Mouse (Mus musculus) heart, adult 2 months (tissue): Measurements from ENCODE around the gene Vwa1. TPM values are rescaled to one million over a fixed set of nuclear protein-coding genes. Genes with fewer than 3 reads are reported as not detected.
A peak's percentile ranks its signal among the peaks of the same experiment; 100 is the strongest.

Experiments
- DNase-seq, 2 experiments: peaks; one replicate each; pipeline ENCODE4 v3.0.0; 2021
- H3K27ac ChIP-seq: fragments of 200-600 bp; 2 replicates; pipeline ENCODE4 v1.8.1; 2022
- H3K27me3 ChIP-seq: fragments of 200-500 bp; 2 replicates; pipeline ENCODE4 v1.6.1; 2012; ENCODE audit warnings: mild to moderate bottlenecking, low read length, inconsistent platforms, mixed read lengths; ENCODE audit not compliant: control insufficient read depth, insufficient read depth
- H3K36me3 ChIP-seq: fragments of 200-500 bp; 2 replicates; pipeline ENCODE4 v1.6.1; 2012; ENCODE audit warnings: low read length, inconsistent platforms; ENCODE audit not compliant: control insufficient read depth, insufficient read depth
- H3K4me1 ChIP-seq: fragments of 200-500 bp; 2 replicates; pipeline ENCODE4 v1.6.1; 2011; ENCODE audit warnings: low read length; ENCODE audit not compliant: control insufficient read depth, insufficient read depth
- H3K4me3 ChIP-seq: fragments of 200-600 bp; 2 replicates; pipeline ENCODE4 v1.8.1; 2022
- H3K79me2 ChIP-seq: fragments of 200-500 bp; replicated peaks from 2 replicates; pipeline ENCODE4 v1.6.1; 2012; ENCODE audit warnings: mild to moderate bottlenecking, inconsistent platforms, low read length, moderate library complexity, mixed read lengths; ENCODE audit not compliant: control insufficient read depth, insufficient read depth
- H3K9ac ChIP-seq: fragments of 200-500 bp; 2 replicates; pipeline ENCODE4 v1.6.1; 2012; ENCODE audit warnings: low read depth, mild to moderate bottlenecking, control low read depth, inconsistent platforms, low read length, mixed read lengths
- CTCF ChIP-seq: fragments of 200-600 bp; IDR thresholded peaks from 2 replicates; pipeline ENCODE4 v1.8.1; 2022; ENCODE audit warnings: antibody characterized with exemption, mild to moderate bottlenecking, moderate library complexity
- EP300 ChIP-seq: fragments of 200-500 bp; IDR thresholded peaks from 2 replicates; pipeline ENCODE4 v1.6.1; 2011; ENCODE audit warnings: low read depth, low read length, control low read depth; ENCODE audit not compliant: insufficient read depth
- POLR2A ChIP-seq: fragments of 200-500 bp; IDR thresholded peaks from 2 replicates; pipeline ENCODE4 v1.6.1; 2011; ENCODE audit warnings: mild to moderate bottlenecking, low read depth, low read length, control low read depth; ENCODE audit not compliant: insufficient read depth
- WGBS: fragments of 180-500 bp; shearing (Covaris S2); methylation state at CpG from one replicate; pipeline ENCODE4 v1.1.7; 2018; 5-methylcytosine and 5-hydroxymethylcytosine counted together
- intact Hi-C: fragments of 180-260 bp; cut with DNase I; formaldehyde crosslinking; loops from one replicate; pipeline ENCODE4 v1.15.1; 2025
- polyA plus RNA-seq: library from polyadenylated mRNA; depleted of rRNA; stranded (reverse); fragments of >200 nt; gene quantifications from 2 replicates; pipeline ENCODE4 v1.2.3, GENCODE M21; 2012
- total RNA-seq, 2 experiments: library from RNA; stranded (reverse); gene quantifications; 2 replicates each; pipeline ENCODE4 v1.2.3; 2021

The Vwa1 gene
- total and polyA plus RNA-seq, 3 experiments: 6.4 to 14.4 (median 9.8) TPM

DNA sequence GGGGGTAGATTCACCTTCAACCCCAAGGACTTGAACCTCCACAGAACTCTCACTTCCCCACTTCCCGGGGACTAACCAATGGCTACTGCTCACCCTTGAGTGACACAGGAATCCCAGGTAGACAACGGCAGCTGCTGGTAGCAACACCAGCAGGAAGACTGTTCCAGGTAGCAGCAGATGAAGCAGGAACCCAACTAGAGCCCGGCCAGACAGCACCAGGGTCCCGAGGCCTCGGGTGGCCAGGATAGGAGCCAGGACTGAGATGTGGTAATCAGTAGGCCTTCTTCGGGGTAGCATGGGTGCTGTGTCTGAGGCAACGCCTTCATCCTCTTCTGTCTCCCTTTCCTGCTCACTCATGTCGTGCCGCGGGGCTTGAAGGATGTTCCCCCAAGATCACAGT is 10.7 kb upstream of the Vwa1 start:
- DNase-seq: no peak
- Histone ChIP-seq H3K4me3 (no peak overlapping the region), H3K9ac (no peak overlapping the region)

GRCm38 (mm10) chr4:155784081-155784701 is 9.7 kb upstream of the Vwa1 start:
- Histone ChIP-seq H3K36me3 (no peaks in the 10 kb centered on the region), H3K4me3 (peak overlapping the region; percentile 60), H3K27me3 (no peaks in the 10 kb centered on the region), H3K27ac (peak overlapping the region; percentile 97), H3K79me2 (no peaks in the 10 kb centered on the region), H3K4me1 (peaks cover 13% of the 10 kb centered on the region), H3K9ac (peak overlapping the region; percentile 90)
- TF ChIP-seq POLR2A (peak; percentile 69), CTCF (peak; percentile 93), EP300 (peak; percentile 64; the same call in 1 of the 2 replicates)
- WGBS: under 1% methylated on average over 52 of the region's 52 CpGs
- peak; percentile 88 to 90 for DNase-seq
- intact Hi-C loops: loop anchor here (1.0 to 2.0 kb wide), 2 partner anchors 14 to 19 kb away; partner anchors contain the start of gene Mrpl20

More for the DNA sequence above, 10.7 kb upstream of the Vwa1 start:
- TF ChIP-seq CTCF (no peak), EP300 (no peak), POLR2A (no peak)
- H3K79me2 ChIP-seq: no peaks in the 10 kb centered on the region
- no peak overlapping the region for H3K27ac ChIP-seq
- peaks cover 10% of the 10 kb centered on the region for H3K4me1 ChIP-seq
- intact Hi-C loops: loop anchor here (2.0 kb wide), 1 partner anchor 18 kb away; the partner anchor contains the start of gene Mrpl20
- no peaks in the 10 kb centered on the region for H3K36me3 ChIP-seq
- no peaks in the 10 kb centered on the region for H3K27me3 ChIP-seq
- 83% methylated on average over 10 of the region's 10 CpGs for WGBS

- H3K36me3 ChIP-seq: no peaks in the 10 kb centered on the region
- peak overlapping the region; percentile 60 for H3K4me3 ChIP-seq
- H3K79me2 ChIP-seq: no peaks in the 10 kb centered on the region
- peaks cover 13% of the 10 kb centered on the region for H3K4me1 ChIP-seq
- WGBS: 26% methylated on average over 16 of the region's 16 CpGs
- TF ChIP-seq CTCF (no peak), EP300 (no peak), POLR2A (no peak)
- no peak for DNase-seq
- peak overlapping the region; percentile 90 for H3K9ac ChIP-seq
- peak overlapping the region; percentile 97 for H3K27ac ChIP-seq
- no peaks in the 10 kb centered on the region for H3K27me3 ChIP-seq
- intact Hi-C loops: loop anchor here (1.0 to 2.0 kb wide), 3 partner anchors 13 to 301 kb away; partner anchors contain the start of gene Mrpl20
Observed at GRCm38 (mm10) chr4:155783486-155784080, 9.1 kb upstream of the Vwa1 start.

GRCm38 (mm10) chr4:155780895-155781294 is 6.4 kb upstream of the Vwa1 start:
- H3K27ac ChIP-seq: peak overlapping the region; percentile 75
- DNase-seq: peak; percentile 82 to 88
- no peaks in the 10 kb centered on the region for H3K36me3 ChIP-seq
- 10% methylated on average over 6 of the region's 6 CpGs for WGBS
- peaks cover 24% of the 10 kb centered on the region for H3K4me1 ChIP-seq
- H3K9ac ChIP-seq: 0 out of 2 replicates have a peak overlapping the region, but pooled peaks have one; percentile 14
- intact Hi-C loops: no loop called here
- no peaks in the 10 kb centered on the region for H3K79me2 ChIP-seq
- no peaks in the 10 kb centered on the region for H3K27me3 ChIP-seq
- no peak overlapping the region for H3K4me3 ChIP-seq
- peak; percentile 85 for TF ChIP-seq EP300
- TF ChIP-seq CTCF: no peak
- peak; percentile 49; the same call in 1 of the 2 replicates for TF ChIP-seq POLR2A

DNA sequence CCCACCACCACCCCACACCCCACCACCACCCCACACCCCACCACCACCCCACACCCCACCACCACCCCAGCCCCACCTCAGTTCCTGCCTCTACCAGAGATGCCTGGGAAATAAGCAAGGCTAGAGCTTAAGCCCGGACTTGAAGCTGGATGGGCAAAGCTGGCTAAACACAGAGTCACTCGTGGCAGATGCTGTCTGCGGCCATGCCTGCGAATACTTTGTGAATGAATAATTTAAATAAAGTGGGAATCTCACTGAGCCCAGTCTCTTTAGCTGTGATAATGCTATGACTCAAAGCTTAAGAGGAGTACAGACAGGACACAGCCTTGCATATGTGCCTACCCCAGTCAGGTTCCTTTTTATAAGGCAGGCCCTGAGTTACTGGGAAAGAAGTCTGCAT is 5.0 kb upstream of the Vwa1 start:
- Histone ChIP-seq H3K9ac (no peak overlapping the region), H3K4me3 (no peak overlapping the region), H3K27me3 (no peaks in the 10 kb centered on the region), H3K36me3 (no peaks in the 10 kb centered on the region), H3K79me2 (no peaks in the 10 kb centered on the region), H3K4me1 (peaks cover 32% of the 10 kb centered on the region), H3K27ac (peak overlapping the region; percentile 47)
- no peak for DNase-seq
- TF ChIP-seq EP300 (no peak), CTCF (no peak)
- intact Hi-C loops: no loop called here
- 83% methylated on average over 4 of the region's 4 CpGs for WGBS

- H3K27ac ChIP-seq: peak overlapping the region; percentile 74; the same call in 1 of the 2 replicates
- WGBS: 33% methylated on average over 2 of the region's 2 CpGs
- H3K27me3 ChIP-seq: no peaks in the 10 kb centered on the region
- intact Hi-C loops: no loop called here
- no peak for TF ChIP-seq EP300
- no peak for TF ChIP-seq CTCF
- TF ChIP-seq POLR2A: no peak
- no peak overlapping the region for H3K9ac ChIP-seq
- H3K4me1 ChIP-seq: peaks cover 30% of the 10 kb centered on the region
- H3K4me3 ChIP-seq: no peak overlapping the region
- H3K79me2 ChIP-seq: no peaks in the 10 kb centered on the region
- H3K36me3 ChIP-seq: no peaks in the 10 kb centered on the region
- no peak for DNase-seq
Observed at GRCm38 (mm10) chr4:155777816-155778215, 3.3 kb upstream of the Vwa1 start.
